Mouse (Mus musculus) thymus, adult 2 months (tissue): Measurements from ENCODE around the gene Akt1.

Experiments used
- CTCF ChIP-seq: fragments of 200-500 bp; IDR thresholded peaks from 2 replicates; pipeline ENCODE4 v1.5.1; 2012; ENCODE audit warnings: mild to moderate bottlenecking, control low read depth, low read length, moderate library complexity, borderline replicate concordance; ENCODE audit not compliant: control insufficient read depth, poor library complexity, insufficient read depth; ENCODE audit errors: extremely low read depth
- POLR2A ChIP-seq: fragments of 200-500 bp; IDR thresholded peaks from 2 replicates; pipeline ENCODE4 v1.6.1; 2012; ENCODE audit warnings: mild to moderate bottlenecking, low read length, control low read depth, moderate library complexity; ENCODE audit not compliant: control insufficient read depth, poor library complexity, insufficient read depth; ENCODE audit errors: extremely low read depth

GRCm38 (mm10) chr12:112648081-112648480, 26.6 kb downstream of the Akt1 start:
- TF ChIP-seq CTCF (no peak), POLR2A (no peak)
